Mouse (Mus musculus) erythroid progenitor cell, adult 5-6 weeks (primary cell): ENCODE measurements around the gene Wfdc5. TPM values are rescaled to one million over a fixed set of nuclear protein-coding genes. Genes with fewer than 3 reads are reported as not detected.
A peak's percentile ranks its signal among the peaks of the same experiment; 100 is the strongest.
"Not testable (repeated sequence)": the region's sequence is repeated elsewhere in the genome, so short reads cannot be mapped to it uniquely, and the experiment has no call there.

Experiments used
- ATAC-seq: replicated peaks from 2 replicates; pipeline ENCODE4 v1.8.0; 2016; ENCODE audit warnings: moderate number of reproducible peaks, mild to moderate bottlenecking, moderate TSS enrichment, inconsistent platforms; ENCODE audit not compliant: poor library complexity, low FRiP score, severe bottlenecking
- total RNA-seq, 2 experiments: library from RNA; stranded (forward) in 1 of 2; stranded (reverse) in 1 of 2; fragments of 150-400 nt in 1 of 2; fragments of 186-747, 209-891 nt in 1 of 2; gene quantifications; 2 replicates each; pipeline versions ENCODE4 v1.2.3 to v1.2.4; 2015 to 2017; ENCODE audit warnings: low replicate concordance in 2 of 2

Wfdc5 gene
- not detected in 2 replicates for total RNA-seq (2015; ENCODE audit: low replicate concordance)
- total RNA-seq (2017; ENCODE audit: low replicate concordance) = not detected in 2 replicates

- ATAC-seq = no peak
These were observed at the start of gene Wfdc5 for GRCm38 (mm10) chr2:164182692-164183255. Gene Wfdc5, minus strand, starts transcription at chr2:164182742.

- no peak for ATAC-seq
These were observed 46.0 kb upstream of the Wfdc5 start for GRCm38 (mm10) chr2:164228361-164229070.

- no peak for ATAC-seq
These were observed 39.0 kb upstream of the Wfdc5 start, which contains the start of gene Wfdc15b for GRCm38 (mm10) chr2:164221522-164221921. Gene Wfdc15b, minus strand, starts transcription at chr2:164221660.

GRCm38 (mm10) chr2:164219295-164219694, 36.8 kb upstream of the Wfdc5 start:
- no peak for ATAC-seq

GRCm38 (mm10) chr2:164212711-164213110, 30.2 kb upstream of the Wfdc5 start:
- ATAC-seq = no peak

GRCm38 (mm10) chr2:164210892-164211291, 28.4 kb upstream of the Wfdc5 start:
- no peak for ATAC-seq

- no peak for ATAC-seq
These were observed 24.1 kb upstream of the Wfdc5 start for GRCm38 (mm10) chr2:164206676-164207075.

- ATAC-seq = not testable (repeated sequence)
These were observed 23.5 kb upstream of the Wfdc5 start for GRCm38 (mm10) chr2:164206011-164206410.

GRCm38 (mm10) chr2:164199626-164200327, 17.2 kb upstream of the Wfdc5 start, which contains the start of gene Wfdc15a:
Gene Wfdc15a, minus strand, starts transcription at chr2:164200130.
- ATAC-seq = no peak

- no peak for ATAC-seq
These were observed 14.1 kb upstream of the Wfdc5 start for GRCm38 (mm10) chr2:164196700-164196990.

- no peak for ATAC-seq
These were observed 13.6 kb upstream of the Wfdc5 start for GRCm38 (mm10) chr2:164195971-164196699.

- ATAC-seq = no peak
These were observed 12.6 kb upstream of the Wfdc5 start for GRCm38 (mm10) chr2:164194959-164195630.

- ATAC-seq = no peak
These were observed 9.7 kb upstream of the Wfdc5 start for GRCm38 (mm10) chr2:164192279-164192678.

GRCm38 (mm10) chr2:164190576-164190975, 8.0 kb upstream of the Wfdc5 start, which contains the start of gene Wfdc12:
Gene Wfdc12, minus strand, starts transcription at chr2:164190608.
- no peak for ATAC-seq

GRCm38 (mm10) chr2:164188722-164189121, 6.2 kb upstream of the Wfdc5 start:
- 0 out of 2 replicates have a peak, but pooled peaks have one; percentile 49 for ATAC-seq

- no peak for ATAC-seq
These were observed 1.7 kb upstream of the Wfdc5 start for GRCm38 (mm10) chr2:164184145-164184719.

- no peak for ATAC-seq
These were observed 798 bp upstream of the Wfdc5 start for GRCm38 (mm10) chr2:164183340-164183739.

GRCm38 (mm10) chr2:164180770-164181169, 1.8 kb downstream of the Wfdc5 start:
- no peak for ATAC-seq

- ATAC-seq = no peak
These were observed 2.4 kb downstream of the Wfdc5 start for GRCm38 (mm10) chr2:164180124-164180523.
